Mouse (Mus musculus): ENCODE measurements around the gene Rab23. TPM values are rescaled to one million over a fixed set of nuclear protein-coding genes. Genes with fewer than 3 reads are reported as not detected.

The Rab23 gene
- polyA plus RNA-seq, 1 experiment = 12.0 TPM

DNA sequence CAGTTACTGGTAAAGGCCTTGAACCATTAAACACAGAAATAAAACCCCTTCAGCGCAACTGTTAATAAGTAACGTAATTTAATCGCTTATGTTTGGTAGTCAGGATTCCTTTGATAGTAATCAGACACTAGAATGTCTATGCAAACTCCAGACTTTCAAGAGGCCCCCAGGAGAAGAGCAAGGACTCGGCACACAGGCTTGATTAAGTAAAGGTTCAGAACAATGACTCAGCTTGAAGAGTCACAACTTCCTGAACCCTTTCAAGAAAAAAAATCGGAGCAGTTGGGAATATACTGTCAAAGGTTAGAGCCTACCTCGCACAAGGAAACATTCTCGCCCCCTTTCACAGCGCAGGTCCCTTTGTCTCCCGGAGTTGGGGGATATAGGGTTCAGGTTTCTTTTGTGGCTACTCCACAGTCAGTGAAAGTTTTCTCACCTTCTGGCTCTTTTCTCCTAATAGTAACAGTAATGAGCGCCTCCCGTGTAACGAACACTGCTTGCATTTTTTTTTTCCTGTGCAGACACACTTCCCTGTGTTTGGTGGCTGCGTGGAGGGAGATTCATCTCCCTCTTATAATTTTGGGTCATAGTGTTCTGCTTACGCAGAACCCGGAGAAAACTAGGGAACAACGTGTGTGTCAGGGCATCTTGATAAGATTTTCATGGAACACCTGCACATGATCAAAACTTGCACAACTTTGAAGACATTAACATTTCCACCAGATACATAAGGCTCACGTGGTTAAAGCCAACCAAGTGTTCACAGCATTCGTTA, 36.8 kb downstream of the Rab23 start:
- TF ChIP-seq POLR2A (IDR thresholded peaks at IDR 0.05; ENCODE audit: control insufficient read depth, low read depth, low read length) = no peak
- no peak for TF ChIP-seq CTCF (IDR thresholded peaks at IDR 0.05; ENCODE audit: control insufficient read depth, insufficient read depth, insufficient replicate concordance, low read depth, low read length)
- no peaks in the 10 kb centered on the region for H3K27me3 ChIP-seq (ENCODE audit: control insufficient read depth, insufficient read depth, low read length)
- H3K4me1 ChIP-seq (ENCODE audit: control insufficient read depth, insufficient read depth, low read length) = peaks cover 13% of the 10 kb centered on the region
- no peaks in the 10 kb centered on the region for H3K36me3 ChIP-seq (ENCODE audit: control insufficient read depth, insufficient read depth, low read length)
- H3K27ac ChIP-seq (ENCODE audit: control insufficient read depth, insufficient read depth, low read depth, low read length) = peak overlapping the region; percentile 63
- peak overlapping the region; percentile 95 for H3K4me3 ChIP-seq (ENCODE audit: control insufficient read depth, low read depth, low read length)

GRCm38 (mm10) chr1:33757033-33757413, 37.3 kb downstream of the Rab23 start:
- Histone ChIP-seq H3K4me3 (ENCODE audit: control insufficient read depth, low read depth, low read length) (peak overlapping the region; percentile 95), H3K36me3 (ENCODE audit: control insufficient read depth, insufficient read depth, low read length) (no peaks in the 10 kb centered on the region), H3K27me3 (ENCODE audit: control insufficient read depth, insufficient read depth, low read length) (no peaks in the 10 kb centered on the region), H3K4me1 (ENCODE audit: control insufficient read depth, insufficient read depth, low read length) (peaks cover 13% of the 10 kb centered on the region), H3K27ac (ENCODE audit: control insufficient read depth, insufficient read depth, low read depth, low read length) (peak overlapping the region; percentile 63)
- TF ChIP-seq CTCF (IDR thresholded peaks at IDR 0.05; ENCODE audit: control insufficient read depth, insufficient read depth, insufficient replicate concordance, low read depth, low read length) (no peak), POLR2A (IDR thresholded peaks at IDR 0.05; ENCODE audit: control insufficient read depth, low read depth, low read length) (no peak)

DNA sequence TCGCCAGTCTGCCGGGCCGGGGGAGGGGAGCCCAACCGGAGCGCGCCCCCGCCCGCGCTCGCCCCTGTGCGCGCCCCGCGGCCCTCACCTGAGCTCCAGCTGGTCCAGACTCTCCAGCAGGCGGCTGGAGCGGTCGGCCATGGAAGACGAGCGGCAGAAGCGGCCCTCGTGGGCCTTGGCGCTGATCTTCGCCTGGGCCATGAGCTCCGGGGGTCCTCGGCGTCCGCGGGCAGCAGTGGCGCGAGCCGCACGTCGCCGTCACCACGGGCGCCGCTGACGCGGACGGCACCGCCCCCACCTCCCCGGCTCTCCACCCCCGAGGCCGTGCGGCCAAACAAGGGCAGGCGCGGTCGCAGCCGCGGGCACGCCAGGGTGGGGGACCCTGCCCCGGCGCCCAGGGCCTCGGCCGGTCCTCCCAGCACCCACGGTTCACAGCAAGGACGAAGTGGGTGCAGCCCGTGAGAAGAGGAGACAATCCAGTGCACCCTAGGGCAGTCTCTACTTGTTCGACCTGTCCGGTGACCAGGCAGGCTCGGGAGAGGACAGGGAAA, 37.9 kb downstream of the Rab23 start, which contains the start of gene Bag2:
Gene Bag2, minus strand, starts transcription at position 305 of the 551 bp plus-strand sequence.
- Histone ChIP-seq H3K27me3 (ENCODE audit: control insufficient read depth, insufficient read depth, low read length) (no peaks in the 10 kb centered on the region), H3K4me3 (ENCODE audit: control insufficient read depth, low read depth, low read length) (peak within 1 kb of the TSS; percentile 95), H3K27ac (ENCODE audit: control insufficient read depth, insufficient read depth, low read depth, low read length) (peak within 1 kb of the TSS; percentile 90), H3K4me1 (ENCODE audit: control insufficient read depth, insufficient read depth, low read length) (peaks cover 13% of the 10 kb centered on the region), H3K36me3 (ENCODE audit: control insufficient read depth, insufficient read depth, low read length) (no peaks in the 10 kb centered on the region)
- TF ChIP-seq CTCF (IDR thresholded peaks at IDR 0.05; ENCODE audit: control insufficient read depth, insufficient read depth, insufficient replicate concordance, low read depth, low read length) (no peak), POLR2A (IDR thresholded peaks at IDR 0.05; ENCODE audit: control insufficient read depth, low read depth, low read length) (0 out of 2 replicates have a peak, but pooled peaks have one; percentile 36)

- peak overlapping the region; percentile 53 for H3K27ac ChIP-seq (ENCODE audit: control insufficient read depth, insufficient read depth, low read depth, low read length)
- TF ChIP-seq CTCF (IDR thresholded peaks at IDR 0.05; ENCODE audit: control insufficient read depth, insufficient read depth, insufficient replicate concordance, low read depth, low read length) (no peak), POLR2A (IDR thresholded peaks at IDR 0.05; ENCODE audit: control insufficient read depth, low read depth, low read length) (no peak)
Observed at GRCm38 (mm10) chr1:33758488-33758887, 38.8 kb downstream of the Rab23 start.

DNA sequence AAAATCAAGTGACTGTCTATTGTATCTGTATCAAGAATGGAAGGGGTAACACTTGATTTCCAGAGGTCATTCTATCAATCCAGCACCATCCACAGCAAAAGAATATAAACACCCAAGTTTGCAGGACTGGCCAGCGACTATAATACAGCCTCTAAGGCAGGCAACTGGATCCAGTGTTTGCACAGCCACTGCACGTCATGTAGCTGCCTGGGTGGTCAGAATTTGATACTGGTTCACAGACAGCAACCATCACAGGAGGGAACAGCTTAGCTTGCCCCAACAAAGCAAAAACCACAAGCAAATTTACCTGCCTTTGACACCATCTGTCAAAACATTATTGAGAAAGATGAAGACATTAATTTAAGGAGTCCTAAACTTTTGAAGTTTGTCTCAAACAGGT, 44.1 kb downstream of the Rab23 start:
- Histone ChIP-seq H3K4me1 (ENCODE audit: control insufficient read depth, insufficient read depth, low read length) (no peaks in the 10 kb centered on the region), H3K27ac (ENCODE audit: control insufficient read depth, insufficient read depth, low read depth, low read length) (no peak overlapping the region), H3K36me3 (ENCODE audit: control insufficient read depth, insufficient read depth, low read length) (no peaks in the 10 kb centered on the region), H3K27me3 (ENCODE audit: control insufficient read depth, insufficient read depth, low read length) (no peaks in the 10 kb centered on the region), H3K4me3 (ENCODE audit: control insufficient read depth, low read depth, low read length) (no peak overlapping the region)
- TF ChIP-seq POLR2A (IDR thresholded peaks at IDR 0.05; ENCODE audit: control insufficient read depth, low read depth, low read length) (no peak), CTCF (IDR thresholded peaks at IDR 0.05; ENCODE audit: control insufficient read depth, insufficient read depth, insufficient replicate concordance, low read depth, low read length) (no peak)

More at GRCm38 (mm10) chr1:33758488-33758887, 38.8 kb downstream of the Rab23 start:
- Histone ChIP-seq H3K4me1 (ENCODE audit: control insufficient read depth, insufficient read depth, low read length) (peaks cover 13% of the 10 kb centered on the region), H3K4me3 (ENCODE audit: control insufficient read depth, low read depth, low read length) (no peak overlapping the region), H3K36me3 (ENCODE audit: control insufficient read depth, insufficient read depth, low read length) (no peaks in the 10 kb centered on the region), H3K27me3 (ENCODE audit: control insufficient read depth, insufficient read depth, low read length) (no peaks in the 10 kb centered on the region)

- Histone ChIP-seq H3K27me3 (ENCODE audit: control insufficient read depth, insufficient read depth, low read length) (no peaks in the 10 kb centered on the region), H3K4me3 (ENCODE audit: control insufficient read depth, low read depth, low read length) (no peak overlapping the region), H3K36me3 (ENCODE audit: control insufficient read depth, insufficient read depth, low read length) (no peaks in the 10 kb centered on the region), H3K27ac (ENCODE audit: control insufficient read depth, insufficient read depth, low read depth, low read length) (no peak overlapping the region), H3K4me1 (ENCODE audit: control insufficient read depth, insufficient read depth, low read length) (no peaks in the 10 kb centered on the region)
- TF ChIP-seq CTCF (IDR thresholded peaks at IDR 0.05; ENCODE audit: control insufficient read depth, insufficient read depth, insufficient replicate concordance, low read depth, low read length) = no peak
- no peak for TF ChIP-seq POLR2A (IDR thresholded peaks at IDR 0.05; ENCODE audit: control insufficient read depth, low read depth, low read length)
Observed at GRCm38 (mm10) chr1:33765468-33766080, 45.9 kb downstream of the Rab23 start.
